Mouse (Mus musculus) midbrain, embryonic 14.5 days (tissue): ENCODE data around the gene Fpr-rs7. TPM values are rescaled to one million over a fixed set of nuclear protein-coding genes. Genes with fewer than 3 reads are reported as not detected.

Experiments used
- ATAC-seq: fragments of 200-750 bp; cut with Nextera tagmentation; 2 replicates; pipeline ENCODE4 v1.8.0; 2017; ENCODE audit warnings: moderate number of reproducible peaks, moderate library complexity; ENCODE audit not compliant: low FRiP score, low TSS enrichment
- DNase-seq: peaks from one replicate; pipeline ENCODE4 v3.0.0-alpha.2; 2015
- H3K27ac ChIP-seq: fragments of 300-500 bp; sonication (generic); replicated peaks from 2 replicates; pipeline ENCODE4 v1.5.1; 2014; ENCODE audit warnings: mild to moderate bottlenecking, low read depth, low read length, moderate library complexity
- H3K27me3 ChIP-seq: fragments of 300-500 bp; sonication (generic); 2 replicates; pipeline ENCODE4 v1.6.1; 2014; ENCODE audit warnings: low read length, control low read depth, mixed read lengths; ENCODE audit not compliant: control insufficient read depth, insufficient read depth
- H3K36me3 ChIP-seq: fragments of 300-500 bp; sonication (generic); 2 replicates; pipeline ENCODE4 v1.6.1; 2014; ENCODE audit warnings: low read length, control low read depth; ENCODE audit not compliant: control insufficient read depth, insufficient read depth
- H3K4me1 ChIP-seq: fragments of 300-500 bp; sonication (generic); 2 replicates; pipeline ENCODE4 v1.6.1; 2014; ENCODE audit warnings: mild to moderate bottlenecking, antibody characterized with exemption, low read length, control low read depth; ENCODE audit not compliant: control insufficient read depth, insufficient read depth
- H3K4me2 ChIP-seq: fragments of 300-500 bp; sonication (generic); 2 replicates; pipeline ENCODE4 v1.6.1; 2014; ENCODE audit warnings: mild to moderate bottlenecking, low read length, moderate library complexity
- H3K4me3 ChIP-seq: fragments of 300-500 bp; sonication (generic); replicated peaks from 2 replicates; pipeline ENCODE4 v1.5.1; 2014; ENCODE audit warnings: low read depth, low read length
- H3K9ac ChIP-seq: fragments of 300-500 bp; sonication (generic); replicated peaks from 2 replicates; pipeline ENCODE4 v1.6.1; 2014; ENCODE audit warnings: mild to moderate bottlenecking, low read length, moderate library complexity
- H3K9me3 ChIP-seq: fragments of 300-500 bp; sonication (generic); 2 replicates; pipeline ENCODE4 v1.6.1; 2016; ENCODE audit warnings: low read length, control low read depth, mixed read lengths; ENCODE audit not compliant: control insufficient read depth
- WGBS: fragments of 180-500 bp; shearing (Covaris S2); extraction: QIAGEN DNeasy Blood & Tissue Kit; methylation state at CpG from one replicate; pipeline ENCODE4 v1.1.7; 2014; 5-methylcytosine and 5-hydroxymethylcytosine counted together
- polyA plus RNA-seq: library from polyadenylated mRNA; unstranded; fragments of >200 nt; fragmentation: Nextera tagmentation; extraction: Ambion mirVana; gene quantifications from 2 replicates; pipeline ENCODE4 v1.2.1, GENCODE M21; 2014

The Fpr-rs7 gene
- not detected in 2 replicates for polyA plus RNA-seq

DNA sequence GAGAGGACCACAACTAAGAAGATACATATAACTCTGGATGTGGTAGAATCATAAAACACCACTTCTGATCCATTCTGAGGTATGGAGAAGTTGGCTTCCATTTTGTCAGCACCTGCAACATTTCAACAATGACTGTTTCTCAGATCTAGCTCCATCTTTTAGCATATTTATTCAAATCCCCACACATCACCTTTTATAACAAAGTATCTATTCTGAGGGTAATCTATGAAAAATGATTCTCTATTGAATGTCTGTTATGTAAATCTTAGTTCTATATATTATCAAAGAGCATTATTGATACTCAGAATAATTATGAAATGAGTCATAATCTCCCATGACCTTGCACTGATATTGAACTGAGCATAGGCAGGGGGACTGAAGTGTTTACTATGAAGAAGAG, at the start of gene Fpr-rs7:
TSS of gene Fpr-rs7 (minus strand) at position 101 of the 400 bp plus-strand sequence.
- H3K27ac ChIP-seq = no peak within 1 kb of the TSS
- H3K9ac ChIP-seq = no peak within 1 kb of the TSS
- no peak for ATAC-seq
- no peaks in the 10 kb centered on the region for H3K4me1 ChIP-seq
- no peaks in the 10 kb centered on the region for H3K36me3 ChIP-seq
- H3K4me3 ChIP-seq = no peak within 1 kb of the TSS
- H3K4me2 ChIP-seq = no peak within 1 kb of the TSS
- H3K27me3 ChIP-seq = no peaks in the 10 kb centered on the region
- no peak for DNase-seq
- H3K9me3 ChIP-seq = peaks cover 13% of the 10 kb centered on the region; the same call in 1 of the 2 replicates

DNA sequence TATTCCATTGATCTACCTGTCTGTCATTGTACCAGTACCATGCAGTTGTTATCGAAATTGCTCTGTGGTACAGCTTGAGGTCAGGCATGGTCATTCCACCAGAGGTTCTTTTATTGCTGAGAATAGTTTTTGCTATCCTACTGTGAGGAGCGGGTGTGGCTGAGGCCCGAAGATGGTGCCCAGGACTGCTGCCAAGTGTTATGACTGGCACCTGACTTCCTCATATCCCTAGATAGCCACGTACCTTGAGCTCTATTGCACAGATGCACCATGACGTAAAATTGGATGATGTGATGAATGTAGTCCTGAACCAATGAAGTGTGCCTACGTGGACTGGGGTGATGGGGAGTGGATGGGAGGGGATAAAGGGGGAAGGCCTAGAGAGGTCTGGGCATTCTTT, 39.9 kb downstream of the Fpr-rs7 start:
- Histone ChIP-seq H3K4me2 (no peak overlapping the region), H3K9ac (no peak overlapping the region), H3K36me3 (no peaks in the 10 kb centered on the region), H3K27me3 (no peaks in the 10 kb centered on the region), H3K4me3 (no peak overlapping the region), H3K4me1 (no peaks in the 10 kb centered on the region), H3K27ac (no peak overlapping the region), H3K9me3 (peaks cover 12% of the 10 kb centered on the region; the same call in 1 of the 2 replicates)
- 81% methylated on average over 6 of the region's 6 CpGs for WGBS
- ATAC-seq = no peak
- DNase-seq = no peak

DNA sequence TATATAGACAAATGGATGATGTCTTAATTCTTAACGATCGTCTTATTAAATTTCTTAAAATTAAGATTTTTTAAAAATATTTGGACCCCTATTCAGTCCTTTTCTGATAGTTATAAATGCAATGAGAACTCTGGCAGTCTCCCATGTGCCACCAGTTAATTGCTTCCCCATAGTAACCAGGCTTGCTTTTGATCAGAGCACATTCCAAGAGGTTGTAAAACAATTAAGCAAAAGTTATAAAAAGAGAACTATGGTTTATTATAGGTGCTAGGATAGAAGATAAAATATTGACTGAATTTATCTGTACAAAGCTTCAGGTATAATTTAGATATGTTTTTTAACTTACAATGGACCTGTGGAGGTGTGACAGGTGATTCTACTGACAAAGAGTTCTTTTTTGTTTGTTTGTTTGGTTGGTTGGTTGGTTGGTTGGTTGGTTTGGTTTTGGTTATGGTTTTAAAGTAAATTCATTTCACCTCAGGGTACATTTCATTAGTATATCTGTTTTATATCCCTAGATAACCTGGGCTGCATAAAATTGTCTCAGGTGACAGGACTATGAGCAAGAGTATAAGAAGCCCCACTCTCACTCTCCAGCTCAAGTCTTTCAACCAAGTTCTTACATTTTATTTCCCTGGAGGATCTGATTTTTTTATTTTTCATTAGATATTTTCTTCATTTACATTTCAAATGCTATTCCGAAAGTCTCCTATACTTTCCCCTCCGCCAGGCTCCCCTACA, 42.2 kb downstream of the Fpr-rs7 start:
- ATAC-seq (no peak), DNase-seq (no peak)
- no peaks in the 10 kb centered on the region for H3K4me1 ChIP-seq
- H3K36me3 ChIP-seq = no peaks in the 10 kb centered on the region
- no peak overlapping the region for H3K4me3 ChIP-seq
- H3K9ac ChIP-seq = no peak overlapping the region
- no peak overlapping the region for H3K27ac ChIP-seq
- WGBS = 91% methylated on average over 4 of the region's 4 CpGs
- H3K4me2 ChIP-seq = no peak overlapping the region
- H3K9me3 ChIP-seq = peaks cover 16% of the 10 kb centered on the region; the same call in 1 of the 2 replicates
- H3K27me3 ChIP-seq = no peaks in the 10 kb centered on the region

Other genes starting within 250 kb of the Fpr-rs7 start
- not detected in 2 replicates for gene Vmn2r104, start 65.9 kb downstream of the Fpr-rs7 start, polyA plus RNA-seq
- gene Fpr-rs6, start 68.9 kb upstream of the Fpr-rs7 start, polyA plus RNA-seq = not detected in 2 replicates
- not detected in 2 replicates for gene Vmn2r105, start 120.8 kb upstream of the Fpr-rs7 start, polyA plus RNA-seq
- not detected in 2 replicates for gene Vmn2r106, start 171.3 kb upstream of the Fpr-rs7 start, polyA plus RNA-seq
- not detected in 2 replicates for gene Vmn2r107, start 231.0 kb upstream of the Fpr-rs7 start, polyA plus RNA-seq